Mouse (Mus musculus) E14TG2a.4 (cell line): Measurements from ENCODE around the gene Bptf.

Experiments
- CTCF ChIP-seq: conservative IDR thresholded peaks from 2 replicates; pipeline ENCODE4 v1.5.1; 2014; ENCODE audit warnings: low read length
- NANOG ChIP-seq: IDR thresholded peaks from 2 replicates; pipeline ENCODE4 v1.6.1; 2014; ENCODE audit warnings: borderline replicate concordance, low read length, mixed read lengths

DNA sequence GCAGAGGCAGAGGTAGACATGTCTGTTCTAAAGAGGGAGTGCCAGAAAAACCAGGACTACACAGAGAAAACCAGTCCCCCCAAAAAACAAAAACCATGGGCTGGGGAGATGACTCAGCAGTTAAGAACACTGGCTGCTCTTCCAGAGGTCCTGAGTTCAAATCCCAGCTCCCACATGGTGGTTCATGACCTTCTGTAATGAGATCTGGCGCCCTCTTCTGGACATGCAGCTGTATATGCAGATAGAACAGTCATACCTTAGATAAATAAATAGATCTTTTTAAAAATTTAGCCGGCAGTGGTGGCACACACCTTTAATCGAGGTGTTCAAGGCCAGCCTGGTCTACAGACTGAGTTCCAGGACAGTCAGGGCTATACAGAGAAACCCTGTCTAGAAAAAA is 6.7 kb upstream of the Bptf start:
- TF ChIP-seq NANOG (no peak), CTCF (peak; percentile 47)
